Mouse (Mus musculus) adrenal gland, postnatal 14 days (tissue): ENCODE results near the gene Atad5. TPM values are rescaled to one million over a fixed set of nuclear protein-coding genes. Genes with fewer than 3 reads are reported as not detected.
A peak's percentile ranks its signal among the peaks of the same experiment; 100 is the strongest.
"Not testable (repeated sequence)": the region's sequence is repeated elsewhere in the genome, so short reads cannot be mapped to it uniquely, and the experiment has no call there.

Source experiments
- DNase-seq: peaks from one replicate; pipeline ENCODE4 v3.0.0; 2021; ENCODE audit warnings: mixed read lengths
- long read RNA-seq, 2 experiments: library from polyadenylated mRNA; stranded (forward); transcript quantifications; one replicate each; pipeline ENCODE4 v2.0.0; 2021
- total RNA-seq: library from RNA; stranded (reverse); gene quantifications from 2 replicates; pipeline ENCODE4 v1.2.3, GENCODE M21; 2021

Gene Atad5
- 4.6 and 4.7 TPM in 2 replicates for total RNA-seq
- long read RNA-seq, experiment 1, result 0 reads
- long read RNA-seq, experiment 2, partial matches to known transcripts, result 1 of 1 reads
- long read RNA-seq, experiment 2, other reads (novel, unspliced or antisense), result 0 of 1 reads

GRCm38 (mm10) chr11:80088917-80089816 lies at the start of gene Atad5:
Atad5 (plus strand) TSS chr11:80089400.
- peak; percentile 94 for DNase-seq

- peak; percentile 70 for DNase-seq
Observed at GRCm38 (mm10) chr11:80042615-80043418, 46.4 kb upstream of the Atad5 start.

- DNase-seq, result no peak
Observed at GRCm38 (mm10) chr11:80043419-80043817, 45.8 kb upstream of the Atad5 start.

- DNase-seq, result no peak
Observed at GRCm38 (mm10) chr11:80046856-80047255, 42.3 kb upstream of the Atad5 start.

GRCm38 (mm10) chr11:80050088-80050487 lies 39.1 kb upstream of the Atad5 start:
- DNase-seq, result no peak

GRCm38 (mm10) chr11:80052456-80052855 lies 36.7 kb upstream of the Atad5 start:
- no peak for DNase-seq

GRCm38 (mm10) chr11:80053171-80053570 lies 36.0 kb upstream of the Atad5 start:
- no peak for DNase-seq

- DNase-seq, result no peak
Observed at GRCm38 (mm10) chr11:80054659-80055058, 34.5 kb upstream of the Atad5 start.

GRCm38 (mm10) chr11:80056141-80056540 lies 33.1 kb upstream of the Atad5 start:
- no peak for DNase-seq

- no peak for DNase-seq
Observed at GRCm38 (mm10) chr11:80062159-80062558, 27.0 kb upstream of the Atad5 start.

- not testable (repeated sequence) for DNase-seq
Observed at GRCm38 (mm10) chr11:80066373-80066772, 22.8 kb upstream of the Atad5 start.

GRCm38 (mm10) chr11:80067558-80067957 lies 21.6 kb upstream of the Atad5 start:
- DNase-seq, result no peak

- DNase-seq, result no peak
Observed at GRCm38 (mm10) chr11:80069815-80070214, 19.4 kb upstream of the Atad5 start.

- no peak for DNase-seq
Observed at GRCm38 (mm10) chr11:80071039-80071438, 18.2 kb upstream of the Atad5 start.

- no peak for DNase-seq
Observed at GRCm38 (mm10) chr11:80072365-80072764, 16.8 kb upstream of the Atad5 start.

- no peak for DNase-seq
Observed at GRCm38 (mm10) chr11:80075608-80076277, 13.5 kb upstream of the Atad5 start.

- DNase-seq, result no peak
Observed at GRCm38 (mm10) chr11:80077784-80078545, 11.2 kb upstream of the Atad5 start.

- DNase-seq, result no peak
Observed at GRCm38 (mm10) chr11:80078831-80079230, 10.4 kb upstream of the Atad5 start.

GRCm38 (mm10) chr11:80079751-80080150 lies 9.4 kb upstream of the Atad5 start:
- no peak for DNase-seq

GRCm38 (mm10) chr11:80080381-80080825 lies 8.8 kb upstream of the Atad5 start:
- no peak for DNase-seq
